Mouse (Mus musculus): ENCODE results near the gene Tlr9. TPM values are rescaled to one million over a fixed set of nuclear protein-coding genes. Genes with fewer than 3 reads are reported as not detected.

The Tlr9 gene
- total and polyA plus RNA-seq, 2 experiments from 2014 or later = 0.04 TPM; not detected in 1

GRCm38 (mm10) chr9:106275806-106276205, 53.4 kb downstream of the Tlr9 start:
- Histone ChIP-seq H3K4me3 (ENCODE audit: low read depth, low read length) (no peak overlapping the region), H3K27ac (ENCODE audit: low read depth) (no peak overlapping the region), H3K9ac (replicated peaks; ENCODE audit: low read depth, low read length) (no peak overlapping the region), H3K9me3 (replicated peaks; ENCODE audit: control insufficient read depth, low read length) (no peaks in the 10 kb centered on the region), H3K27me3 (ENCODE audit: control insufficient read depth, insufficient read depth, low read length) (no peaks in the 10 kb centered on the region), H3K4me1 (ENCODE audit: control insufficient read depth, insufficient read depth) (no peaks in the 10 kb centered on the region), H3K36me3 (replicated peaks; ENCODE audit: control insufficient read depth, insufficient read depth, low read length) (no peaks in the 10 kb centered on the region), H3K4me2 (ENCODE audit: low read depth, low read length) (no peak overlapping the region)
- 71% methylated on average over 1 of the region's 1 CpGs for WGBS
- ATAC-seq (ENCODE audit: insufficient read depth, low read depth) (no peak), DNase-seq (ENCODE audit: low spot score) (no peak)
- TF ChIP-seq CTCF (IDR thresholded peaks at IDR 0.05; ENCODE audit: low read depth) (no peak), EP300 (IDR thresholded peaks at IDR 0.05; ENCODE audit: low read depth) (no peak)

MicroRNAs within 50 kb of the gene (microRNA counts, 519-probe panel; counts per million panel counts)
- 9,229 counts per million, percentile 97 among the panel's probes with 10 or more counts for microRNA mmu-let-7g

Small RNAs within 50 kb of the gene (microRNA-seq; reads per million reads assigned to microRNA genes)
- gene Mirlet7g = 58,560 reads per million, percentile 99 among the genes with 10 or more reads in this experiment

Other genes with a start within 250 kb of the Tlr9 start
- under 0.01 TPM in 1 of 2 replicates, not detected in the other for gene Col6a4, start 125.8 kb upstream of the Tlr9 start, total RNA-seq (2014; rRNA removed; ENCODE audit: low replicate concordance)
- 0.01 TPM in 1 of 2 replicates, not detected in the other for gene Col6a4, start 125.8 kb upstream of the Tlr9 start, polyA plus RNA-seq (2015; fragmentation: Nextera tagmentation; extraction: Ambion mirVana)
- gene Glyctk, start 64.5 kb upstream of the Tlr9 start, total RNA-seq (2014; rRNA removed; ENCODE audit: low replicate concordance) = 2.0 and 2.5 TPM in 2 replicates
- gene Glyctk, start 64.5 kb upstream of the Tlr9 start, polyA plus RNA-seq (2015; fragmentation: Nextera tagmentation; extraction: Ambion mirVana) = 0.90 and 1.1 TPM in 2 replicates
- 122 and 124 TPM in 2 replicates for gene Wdr82, start 51.7 kb upstream of the Tlr9 start, total RNA-seq (2014; rRNA removed; ENCODE audit: low replicate concordance)
- 13.9 and 14.3 TPM in 2 replicates for gene Wdr82, start 51.7 kb upstream of the Tlr9 start, polyA plus RNA-seq (2015; fragmentation: Nextera tagmentation; extraction: Ambion mirVana)
- gene Ppm1m, start 22.9 kb upstream of the Tlr9 start, total RNA-seq (2014; rRNA removed; ENCODE audit: low replicate concordance) = 7.5 and 22.8 TPM in 2 replicates
- gene Ppm1m, start 22.9 kb upstream of the Tlr9 start, polyA plus RNA-seq (2015; fragmentation: Nextera tagmentation; extraction: Ambion mirVana) = 13.1 and 15.1 TPM in 2 replicates
- gene Twf2, start 19.5 kb upstream of the Tlr9 start, total RNA-seq (2014; rRNA removed; ENCODE audit: low replicate concordance) = 92.1 and 105 TPM in 2 replicates
- 57.3 and 64.2 TPM in 2 replicates for gene Twf2, start 19.5 kb upstream of the Tlr9 start, polyA plus RNA-seq (2015; fragmentation: Nextera tagmentation; extraction: Ambion mirVana)
- gene Alas1, start 26.1 kb downstream of the Tlr9 start, total RNA-seq (2014; rRNA removed; ENCODE audit: low replicate concordance) = 309 and 334 TPM in 2 replicates
- 385 and 421 TPM in 2 replicates for gene Alas1, start 26.1 kb downstream of the Tlr9 start, polyA plus RNA-seq (2015; fragmentation: Nextera tagmentation; extraction: Ambion mirVana)
- 12.3 and 38.0 TPM in 2 replicates for gene Poc1a, start 58.5 kb downstream of the Tlr9 start, total RNA-seq (2014; rRNA removed; ENCODE audit: low replicate concordance)
- 13.6 and 13.8 TPM in 2 replicates for gene Poc1a, start 58.5 kb downstream of the Tlr9 start, polyA plus RNA-seq (2015; fragmentation: Nextera tagmentation; extraction: Ambion mirVana)
- gene Dusp7, start 146.0 kb downstream of the Tlr9 start, total RNA-seq (2014; rRNA removed; ENCODE audit: low replicate concordance) = 46.9 and 47.7 TPM in 2 replicates
- gene Dusp7, start 146.0 kb downstream of the Tlr9 start, polyA plus RNA-seq (2015; fragmentation: Nextera tagmentation; extraction: Ambion mirVana) = 9.1 and 10.3 TPM in 2 replicates
- gene Rpl29, start 206.9 kb downstream of the Tlr9 start, total RNA-seq (2014; rRNA removed; ENCODE audit: low replicate concordance) = 783 and 913 TPM in 2 replicates
- gene Rpl29, start 206.9 kb downstream of the Tlr9 start, polyA plus RNA-seq (2015; fragmentation: Nextera tagmentation; extraction: Ambion mirVana) = 504 and 531 TPM in 2 replicates
- gene Acy1, start 215.7 kb downstream of the Tlr9 start, total RNA-seq (2014; rRNA removed; ENCODE audit: low replicate concordance) = 38.5 and 45.3 TPM in 2 replicates
- gene Acy1, start 215.7 kb downstream of the Tlr9 start, polyA plus RNA-seq (2015; fragmentation: Nextera tagmentation; extraction: Ambion mirVana) = 19.0 and 20.1 TPM in 2 replicates
- gene Abhd14b, start 224.9 kb downstream of the Tlr9 start, total RNA-seq (2014; rRNA removed; ENCODE audit: low replicate concordance) = 14.9 and 46.8 TPM in 2 replicates
- 5.3 and 5.9 TPM in 2 replicates for gene Abhd14b, start 224.9 kb downstream of the Tlr9 start, polyA plus RNA-seq (2015; fragmentation: Nextera tagmentation; extraction: Ambion mirVana)
- gene Abhd14a, start 225.1 kb downstream of the Tlr9 start, total RNA-seq (2014; rRNA removed; ENCODE audit: low replicate concordance) = 57.3 and 64.8 TPM in 2 replicates
- 45.8 and 47.1 TPM in 2 replicates for gene Abhd14a, start 225.1 kb downstream of the Tlr9 start, polyA plus RNA-seq (2015; fragmentation: Nextera tagmentation; extraction: Ambion mirVana)
- 157 and 188 TPM in 2 replicates for gene Pcbp4, start 230.7 kb downstream of the Tlr9 start, total RNA-seq (2014; rRNA removed; ENCODE audit: low replicate concordance)
- gene Pcbp4, start 230.7 kb downstream of the Tlr9 start, polyA plus RNA-seq (2015; fragmentation: Nextera tagmentation; extraction: Ambion mirVana) = 40.9 and 44.1 TPM in 2 replicates
- gene Gpr62, start 243.3 kb downstream of the Tlr9 start, total RNA-seq (2014; rRNA removed; ENCODE audit: low replicate concordance) = not detected in 2 replicates
- gene Gpr62, start 243.3 kb downstream of the Tlr9 start, polyA plus RNA-seq (2015; fragmentation: Nextera tagmentation; extraction: Ambion mirVana) = 0.11 TPM in 1 of 2 replicates, not detected in the other

Data from heart, postnatal 0 days (tissue).